Mouse (Mus musculus): Measurements from ENCODE around the gene Trim33. TPM values are rescaled to one million over a fixed set of nuclear protein-coding genes. Genes with fewer than 3 reads are reported as not detected.
A peak's percentile ranks its signal among the peaks of the same experiment; 100 is the strongest.

Trim33 gene
- polyA plus RNA-seq (2014; fragmentation: Nextera tagmentation; extraction: Ambion mirVana): 26.1 and 31.9 TPM in 2 replicates

- Histone ChIP-seq H3K9me3 (ENCODE audit: control insufficient read depth, low read length) (no peaks in the 10 kb centered on the region), H3K36me3 (replicated peaks; ENCODE audit: control insufficient read depth, insufficient read depth) (no peaks in the 10 kb centered on the region), H3K4me1 (replicated peaks; ENCODE audit: control insufficient read depth, insufficient read depth, low read length) (peaks cover 24% of the 10 kb centered on the region), H3K4me2 (replicated peaks) (peak within 1 kb of the TSS; percentile 96), H3K4me3 (replicated peaks; ENCODE audit: low read length) (peak within 1 kb of the TSS; percentile 88), H3K9ac (peak within 1 kb of the TSS; percentile 91), H3K27ac (peak within 1 kb of the TSS; percentile 96), H3K27me3 (ENCODE audit: control insufficient read depth, insufficient read depth, low read length) (no peaks in the 10 kb centered on the region)
- peak; percentile 98 for DNase-seq (ENCODE audit: low spot score)
- peak; percentile 89 for ATAC-seq (ENCODE audit: low FRiP score)
- under 1% methylated on average over 108 of the region's 136 CpGs for WGBS
Measured at GRCm38 (mm10) chr3:103279182-103280149, at the start of gene Trim33. TSS of gene Trim33 (plus strand) at chr3:103279293.

- no peak for ATAC-seq (ENCODE audit: low FRiP score)
- Histone ChIP-seq H3K27ac (no peak overlapping the region), H3K4me3 (replicated peaks; ENCODE audit: low read length) (no peak overlapping the region), H3K4me1 (replicated peaks; ENCODE audit: control insufficient read depth, insufficient read depth, low read length) (no peaks in the 10 kb centered on the region), H3K27me3 (ENCODE audit: control insufficient read depth, insufficient read depth, low read length) (no peaks in the 10 kb centered on the region), H3K9ac (no peak overlapping the region), H3K4me2 (replicated peaks) (no peak overlapping the region), H3K36me3 (replicated peaks; ENCODE audit: control insufficient read depth, insufficient read depth) (no peaks in the 10 kb centered on the region), H3K9me3 (ENCODE audit: control insufficient read depth, low read length) (peaks cover 7% of the 10 kb centered on the region; the same call in 1 of the 2 replicates)
- no peak for DNase-seq (ENCODE audit: low spot score)
- WGBS: 82% methylated on average over 4 of the region's 4 CpGs
Measured at GRCm38 (mm10) chr3:103232398-103232797, 46.7 kb upstream of the Trim33 start.

GRCm38 (mm10) chr3:103241524-103241923 lies 37.6 kb upstream of the Trim33 start:
- Histone ChIP-seq H3K9ac (no peak overlapping the region), H3K9me3 (ENCODE audit: control insufficient read depth, low read length) (no peaks in the 10 kb centered on the region), H3K4me3 (replicated peaks; ENCODE audit: low read length) (no peak overlapping the region), H3K27ac (no peak overlapping the region), H3K4me2 (replicated peaks) (no peak overlapping the region), H3K4me1 (replicated peaks; ENCODE audit: control insufficient read depth, insufficient read depth, low read length) (no peaks in the 10 kb centered on the region), H3K27me3 (ENCODE audit: control insufficient read depth, insufficient read depth, low read length) (no peaks in the 10 kb centered on the region), H3K36me3 (replicated peaks; ENCODE audit: control insufficient read depth, insufficient read depth) (no peaks in the 10 kb centered on the region)
- ATAC-seq (ENCODE audit: low FRiP score) (no peak), DNase-seq (ENCODE audit: low spot score) (no peak)
- 95% methylated on average over 2 of the region's 2 CpGs for WGBS

- WGBS: 95% methylated on average over 3 of the region's 3 CpGs
- no peaks in the 10 kb centered on the region for H3K9me3 ChIP-seq (ENCODE audit: control insufficient read depth, low read length)
Measured at GRCm38 (mm10) chr3:103242156-103242555, 36.9 kb upstream of the Trim33 start.

DNA sequence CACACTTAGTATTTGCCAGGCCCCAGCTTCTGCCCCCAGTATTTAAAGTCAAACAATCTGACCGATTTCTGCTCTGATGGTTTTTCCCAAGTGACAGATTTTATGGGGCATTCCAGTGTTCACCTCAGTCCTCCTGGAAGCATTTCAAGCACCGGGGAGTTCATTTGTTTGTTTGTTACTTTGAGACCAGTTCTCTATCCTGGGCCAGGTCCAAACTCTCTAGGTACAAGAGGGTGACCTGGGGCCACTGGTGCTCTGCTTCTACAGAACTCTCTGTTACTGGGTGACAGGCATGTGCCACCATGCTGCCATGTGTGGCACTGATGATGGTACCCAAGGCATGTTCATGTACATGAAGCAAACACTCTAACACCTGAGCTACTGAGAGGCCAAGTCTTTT lies 35.6 kb upstream of the Trim33 start:
- Histone ChIP-seq H3K27me3 (ENCODE audit: control insufficient read depth, insufficient read depth, low read length) (no peaks in the 10 kb centered on the region), H3K4me3 (replicated peaks; ENCODE audit: low read length) (no peak overlapping the region), H3K9me3 (ENCODE audit: control insufficient read depth, low read length) (no peaks in the 10 kb centered on the region), H3K4me2 (replicated peaks) (no peak overlapping the region), H3K4me1 (replicated peaks; ENCODE audit: control insufficient read depth, insufficient read depth, low read length) (no peaks in the 10 kb centered on the region), H3K27ac (no peak overlapping the region), H3K36me3 (replicated peaks; ENCODE audit: control insufficient read depth, insufficient read depth) (no peaks in the 10 kb centered on the region), H3K9ac (no peak overlapping the region)
- DNase-seq (ENCODE audit: low spot score) (no peak), ATAC-seq (ENCODE audit: low FRiP score) (no peak)
- 82% methylated on average over 2 of the region's 2 CpGs for WGBS

More at GRCm38 (mm10) chr3:103242156-103242555, 36.9 kb upstream of the Trim33 start:
- Histone ChIP-seq H3K4me1 (replicated peaks; ENCODE audit: control insufficient read depth, insufficient read depth, low read length) (no peaks in the 10 kb centered on the region), H3K36me3 (replicated peaks; ENCODE audit: control insufficient read depth, insufficient read depth) (no peaks in the 10 kb centered on the region), H3K4me3 (replicated peaks; ENCODE audit: low read length) (no peak overlapping the region), H3K9ac (no peak overlapping the region), H3K27ac (no peak overlapping the region), H3K27me3 (ENCODE audit: control insufficient read depth, insufficient read depth, low read length) (no peaks in the 10 kb centered on the region), H3K4me2 (replicated peaks) (no peak overlapping the region)
- ATAC-seq (ENCODE audit: low FRiP score): no peak
- no peak for DNase-seq (ENCODE audit: low spot score)

GRCm38 (mm10) chr3:103246627-103247260 lies 32.3 kb upstream of the Trim33 start:
- Histone ChIP-seq H3K27me3 (ENCODE audit: control insufficient read depth, insufficient read depth, low read length) (no peaks in the 10 kb centered on the region), H3K4me1 (replicated peaks; ENCODE audit: control insufficient read depth, insufficient read depth, low read length) (no peaks in the 10 kb centered on the region), H3K27ac (no peak overlapping the region), H3K9me3 (ENCODE audit: control insufficient read depth, low read length) (no peaks in the 10 kb centered on the region), H3K9ac (no peak overlapping the region), H3K4me3 (replicated peaks; ENCODE audit: low read length) (no peak overlapping the region), H3K4me2 (replicated peaks) (no peak overlapping the region), H3K36me3 (replicated peaks; ENCODE audit: control insufficient read depth, insufficient read depth) (no peaks in the 10 kb centered on the region)
- WGBS: 74% methylated on average over 17 of the region's 17 CpGs
- ATAC-seq (ENCODE audit: low FRiP score) (no peak), DNase-seq (ENCODE audit: low spot score) (no peak)

DNA sequence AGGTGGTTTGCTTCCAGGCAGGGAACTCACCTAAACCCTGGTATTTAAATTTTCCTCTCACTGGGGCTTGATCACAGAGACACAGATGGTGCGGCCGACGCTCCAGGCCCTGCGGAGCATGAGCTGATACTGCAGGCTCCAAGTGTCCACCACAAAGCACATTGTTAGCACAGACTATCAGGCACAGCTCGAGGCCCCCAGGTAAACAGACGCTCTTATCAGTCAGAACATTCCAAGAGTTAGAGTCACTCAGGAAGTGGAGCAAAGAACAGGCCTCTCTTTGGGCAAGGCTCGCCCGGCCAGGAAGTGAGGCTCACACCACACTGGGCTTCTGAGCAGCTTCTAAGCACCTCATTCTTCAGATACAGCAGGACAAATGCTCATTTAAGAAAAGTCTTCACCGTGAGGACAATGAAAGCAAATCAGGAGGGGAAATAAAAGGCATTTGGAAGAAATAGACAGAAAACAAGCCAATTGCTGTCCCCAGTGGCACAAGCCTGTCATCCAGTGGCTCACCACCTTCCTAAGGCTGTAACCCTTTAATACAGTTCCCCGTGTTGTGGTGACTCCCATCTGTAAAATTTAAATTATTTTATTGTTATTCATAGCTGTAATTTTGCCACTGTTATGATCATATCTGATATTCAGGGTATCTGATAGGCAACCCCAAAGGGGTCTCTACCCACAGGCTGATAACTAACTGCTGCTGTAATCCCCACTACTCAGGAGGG lies 22.8 kb upstream of the Trim33 start:
- no peak overlapping the region for H3K9ac ChIP-seq
- ATAC-seq (ENCODE audit: low FRiP score): no peak
- H3K4me1 ChIP-seq (replicated peaks; ENCODE audit: control insufficient read depth, insufficient read depth, low read length): no peaks in the 10 kb centered on the region
- no peak overlapping the region for H3K4me3 ChIP-seq (replicated peaks; ENCODE audit: low read length)
- H3K27me3 ChIP-seq (ENCODE audit: control insufficient read depth, insufficient read depth, low read length): no peaks in the 10 kb centered on the region
- no peak overlapping the region for H3K27ac ChIP-seq
- WGBS: 76% methylated on average over 10 of the region's 10 CpGs
- DNase-seq (ENCODE audit: low spot score): no peak
- no peak overlapping the region for H3K4me2 ChIP-seq (replicated peaks)
- no peaks in the 10 kb centered on the region for H3K36me3 ChIP-seq (replicated peaks; ENCODE audit: control insufficient read depth, insufficient read depth)
- H3K9me3 ChIP-seq (ENCODE audit: control insufficient read depth, low read length): no peaks in the 10 kb centered on the region

- WGBS: 92% methylated on average over 12 of the region's 12 CpGs
- no peak for ATAC-seq (ENCODE audit: low FRiP score)
- Histone ChIP-seq H3K27ac (no peak overlapping the region), H3K4me1 (replicated peaks; ENCODE audit: control insufficient read depth, insufficient read depth, low read length) (no peaks in the 10 kb centered on the region), H3K4me2 (replicated peaks) (no peak overlapping the region), H3K36me3 (replicated peaks; ENCODE audit: control insufficient read depth, insufficient read depth) (no peaks in the 10 kb centered on the region), H3K4me3 (replicated peaks; ENCODE audit: low read length) (no peak overlapping the region), H3K9ac (no peak overlapping the region), H3K27me3 (ENCODE audit: control insufficient read depth, insufficient read depth, low read length) (no peaks in the 10 kb centered on the region), H3K9me3 (ENCODE audit: control insufficient read depth, low read length) (0 out of 2 replicates have a peak, but pooled peaks cover 6% of the 10 kb centered on the region)
- no peak for DNase-seq (ENCODE audit: low spot score)
Measured at GRCm38 (mm10) chr3:103262802-103263417, 16.2 kb upstream of the Trim33 start.

Data from hindbrain, embryonic 14.5 days (tissue).